Mouse (Mus musculus) limb, embryonic 12.5 days (tissue): ENCODE results near the gene Acp5. TPM values are rescaled to one million over a fixed set of nuclear protein-coding genes. Genes with fewer than 3 reads are reported as not detected.

Source experiments
- ATAC-seq: fragments of 200-750 bp; cut with Nextera tagmentation; 2 replicates; pipeline ENCODE4 v1.8.0; 2017; ENCODE audit warnings: low read depth, moderate TSS enrichment; ENCODE audit not compliant: insufficient number of reproducible peaks, insufficient read depth, low FRiP score, low TSS enrichment
- H3K27ac ChIP-seq: fragments of 300-500 bp; sonication (generic); 2 replicates; pipeline ENCODE4 v1.5.1; 2016; ENCODE audit warnings: mild to moderate bottlenecking, moderate library complexity
- H3K27me3 ChIP-seq: fragments of 300-500 bp; sonication (generic); 2 replicates; pipeline ENCODE4 v1.6.1; 2016; ENCODE audit warnings: mild to moderate bottlenecking, moderate library complexity
- H3K36me3 ChIP-seq: fragments of 300-500 bp; sonication (generic); 2 replicates; pipeline ENCODE4 v1.6.1; 2016; ENCODE audit warnings: mild to moderate bottlenecking, moderate library complexity
- H3K4me1 ChIP-seq: fragments of 300-500 bp; sonication (generic); replicated peaks from 2 replicates; pipeline ENCODE4 v1.6.1; 2016
- H3K4me2 ChIP-seq: fragments of 300-500 bp; sonication (generic); 2 replicates; pipeline ENCODE4 v1.6.1; 2016; ENCODE audit warnings: mild to moderate bottlenecking, moderate library complexity
- H3K4me3 ChIP-seq: fragments of 300-500 bp; sonication (generic); replicated peaks from 2 replicates; pipeline ENCODE4 v1.5.1; 2016; ENCODE audit warnings: mild to moderate bottlenecking
- H3K9ac ChIP-seq: fragments of 300-500 bp; sonication (generic); replicated peaks from 2 replicates; pipeline ENCODE4 v1.6.1; 2016; ENCODE audit warnings: mild to moderate bottlenecking, moderate library complexity
- H3K9me3 ChIP-seq: fragments of 300-500 bp; sonication (generic); 2 replicates; pipeline ENCODE4 v1.6.1; 2016; ENCODE audit warnings: mild to moderate bottlenecking, moderate library complexity
- WGBS: fragments of 180-500 bp; shearing (Covaris S2); methylation state at CpG from one replicate; pipeline ENCODE4 v1.1.7; 2016; 5-methylcytosine and 5-hydroxymethylcytosine counted together
- polyA plus RNA-seq: library from polyadenylated mRNA; unstranded; fragments of >200 nt; fragmentation: Nextera tagmentation; extraction: Ambion mirVana; gene quantifications from 2 replicates; pipeline ENCODE4 v1.2.1, GENCODE M21; 2016

Acp5 gene
- polyA plus RNA-seq, 1 experiment from 2014 or later = 9.9 TPM

DNA sequence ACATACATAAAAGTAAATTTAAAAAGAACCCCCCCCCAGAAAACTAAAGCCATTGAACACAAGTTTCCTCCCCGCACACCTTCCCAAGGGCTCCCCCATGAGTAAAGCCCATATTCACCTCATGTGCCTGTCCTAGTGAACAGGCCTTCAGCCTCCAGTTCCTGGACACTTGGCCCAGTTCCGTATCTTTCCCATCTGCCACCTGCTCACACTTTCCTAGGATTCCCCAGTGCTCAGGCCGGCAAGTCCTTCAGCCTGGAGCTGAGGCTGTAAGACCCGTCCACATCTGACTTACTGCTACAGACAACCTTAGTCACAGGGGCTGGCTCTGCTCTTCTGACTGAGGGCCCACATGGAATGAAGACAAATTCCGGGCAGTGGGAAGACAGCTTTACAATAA, 4.2 kb upstream of the Acp5 start:
- Histone ChIP-seq H3K36me3 (no peaks in the 10 kb centered on the region), H3K4me3 (no peak overlapping the region), H3K27me3 (peaks cover 15% of the 10 kb centered on the region; the same call in 1 of the 2 replicates), H3K4me2 (no peak overlapping the region), H3K27ac (no peak overlapping the region), H3K4me1 (peaks cover 5% of the 10 kb centered on the region; the same call in 1 of the 2 replicates), H3K9ac (no peak overlapping the region), H3K9me3 (no peaks in the 10 kb centered on the region)
- no peak for ATAC-seq
- WGBS = 87% methylated on average over 5 of the region's 5 CpGs

DNA sequence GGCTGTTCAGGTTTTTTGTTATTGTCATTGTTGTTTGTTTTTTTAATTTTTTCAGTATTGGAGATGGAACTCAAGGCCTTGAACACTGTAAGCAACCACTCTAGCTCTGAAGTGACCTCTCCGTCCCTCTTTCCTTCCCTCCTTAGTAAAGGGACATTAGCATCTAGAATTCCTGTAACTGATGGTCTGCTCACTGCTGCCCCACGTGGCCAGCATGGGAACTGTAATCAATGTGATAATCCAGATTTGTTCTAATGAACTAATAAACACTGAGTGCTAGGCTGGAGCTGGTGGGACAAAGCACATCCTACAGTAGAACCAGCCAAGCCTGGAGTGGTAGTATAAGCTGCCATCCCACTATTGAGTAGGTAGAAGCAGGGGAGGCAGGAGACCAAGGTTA, 3.0 kb upstream of the Acp5 start:
- no peak overlapping the region for H3K4me2 ChIP-seq
- peaks cover 16% of the 10 kb centered on the region; the same call in 1 of the 2 replicates for H3K27me3 ChIP-seq
- 42% methylated on average over 2 of the region's 2 CpGs for WGBS
- H3K4me3 ChIP-seq = no peak overlapping the region
- peaks cover 5% of the 10 kb centered on the region; the same call in 1 of the 2 replicates for H3K4me1 ChIP-seq
- H3K9ac ChIP-seq = no peak overlapping the region
- no peak overlapping the region for H3K27ac ChIP-seq
- H3K36me3 ChIP-seq = no peaks in the 10 kb centered on the region
- ATAC-seq = no peak
- no peaks in the 10 kb centered on the region for H3K9me3 ChIP-seq

DNA sequence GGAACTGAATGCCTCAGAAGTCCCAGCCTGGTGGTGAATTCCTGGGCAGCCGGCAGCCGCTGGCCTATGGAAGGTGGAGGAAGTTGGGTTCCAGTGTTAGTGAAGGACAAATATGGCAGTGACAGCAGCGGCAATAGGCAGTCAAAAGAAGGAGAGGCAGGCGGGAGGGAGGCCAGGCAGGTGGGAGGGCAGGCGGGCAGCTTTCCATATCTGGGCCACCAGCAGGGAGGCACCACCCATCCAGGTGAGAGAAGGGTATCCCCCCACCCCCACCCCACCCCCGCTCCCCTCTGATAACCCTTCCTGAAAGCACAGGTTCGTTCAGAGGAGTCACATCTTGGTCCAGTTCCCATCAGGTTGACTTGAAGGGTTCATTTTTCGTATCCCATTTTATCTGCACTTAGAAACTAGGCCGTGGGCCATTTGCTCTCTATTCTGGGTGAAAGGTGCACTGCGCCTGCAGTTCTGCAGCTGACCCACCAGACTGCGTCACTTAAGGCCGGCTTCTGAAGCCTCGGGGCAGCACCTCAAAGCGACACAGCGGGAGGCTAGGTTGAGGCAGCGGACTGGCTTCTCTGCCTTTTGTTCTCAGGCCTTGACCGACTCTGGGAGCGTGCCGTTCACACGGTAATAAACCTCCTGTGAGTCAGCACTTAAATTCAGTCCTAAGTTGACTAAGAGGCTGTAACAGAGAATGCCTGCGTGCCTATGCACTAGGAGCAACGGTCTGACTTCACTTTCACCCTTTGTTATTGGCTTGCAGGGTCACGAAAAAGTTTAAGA, 1.4 kb upstream of the Acp5 start:
- H3K27ac ChIP-seq = peak overlapping the region; percentile 56
- 6% methylated on average over 21 of the region's 23 CpGs for WGBS
- ATAC-seq = no peak
- no peak overlapping the region; the same call in 1 of the 2 replicates for H3K9ac ChIP-seq
- peak overlapping the region; percentile 26; the same call in 1 of the 2 replicates for H3K4me2 ChIP-seq
- H3K4me1 ChIP-seq = peaks cover 7% of the 10 kb centered on the region
- no peak overlapping the region; the same call in 1 of the 2 replicates for H3K4me3 ChIP-seq
- peaks cover 23% of the 10 kb centered on the region for H3K27me3 ChIP-seq
- no peaks in the 10 kb centered on the region for H3K9me3 ChIP-seq
- H3K36me3 ChIP-seq = no peaks in the 10 kb centered on the region

DNA sequence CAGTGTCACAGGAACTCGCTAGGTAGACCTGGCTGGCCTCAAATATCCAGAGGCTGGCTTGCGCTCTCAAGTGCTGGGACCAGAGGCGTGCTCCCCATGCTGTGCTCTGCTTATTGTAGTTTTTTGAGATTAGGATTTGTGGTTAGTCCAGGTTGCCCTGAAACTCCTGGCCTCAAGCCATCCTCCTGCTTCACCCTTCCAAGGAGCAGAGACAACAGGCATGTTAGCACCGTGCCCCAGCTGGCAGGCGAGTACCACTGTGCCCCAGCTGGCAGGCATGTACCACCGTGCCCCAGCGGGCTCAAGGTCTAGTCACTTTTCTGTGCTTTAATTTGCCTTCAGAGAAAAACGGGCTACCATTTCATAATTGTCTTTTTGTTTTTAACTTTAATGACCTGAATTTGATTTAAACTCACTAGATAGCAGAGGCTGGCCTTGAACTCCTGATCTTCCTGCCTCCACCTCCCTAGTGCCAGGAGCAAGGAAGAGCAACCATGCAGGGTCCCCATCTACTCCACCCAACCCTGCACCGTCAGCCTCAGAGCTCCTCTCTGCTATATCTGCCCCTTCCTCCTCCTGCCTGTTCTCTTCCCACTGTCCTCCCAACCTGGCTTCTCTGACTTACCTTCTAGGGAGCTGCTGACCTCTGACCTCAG, 395 bp downstream of the Acp5 start:
- 78% methylated on average over 9 of the region's 9 CpGs for WGBS
- no peak overlapping the region for H3K27ac ChIP-seq
- H3K4me3 ChIP-seq = no peak overlapping the region

DNA sequence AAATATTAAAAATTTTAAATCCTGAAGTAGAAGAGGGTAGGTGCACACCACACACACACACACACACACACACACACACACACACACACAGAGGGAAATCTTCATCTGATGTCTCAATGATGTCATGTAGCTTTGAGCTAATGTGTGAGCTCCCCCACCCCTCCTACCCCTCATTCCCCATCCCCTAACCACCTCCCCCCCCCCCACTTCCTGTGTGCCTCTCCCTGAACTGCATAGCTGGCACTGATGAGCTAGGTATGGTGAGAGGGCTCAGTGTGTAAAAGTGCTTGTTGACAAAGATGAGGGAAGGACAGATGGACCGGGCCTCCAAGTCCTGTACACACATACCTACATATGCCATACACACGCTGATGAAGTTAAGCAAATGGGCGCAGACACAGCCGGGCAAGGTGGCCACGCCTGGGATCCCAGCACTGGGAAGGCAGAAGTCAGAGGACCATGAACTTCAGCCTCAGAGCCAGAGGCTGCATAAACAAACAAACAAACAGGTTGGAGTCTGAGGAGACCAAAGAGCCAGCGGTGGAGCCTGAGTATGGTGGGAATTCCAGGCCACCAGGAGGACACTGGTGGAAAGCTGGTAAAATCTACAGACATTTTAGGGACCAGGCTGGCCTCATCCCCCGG, 1.1 kb downstream of the Acp5 start:
- Histone ChIP-seq H3K9me3 (no peaks in the 10 kb centered on the region), H3K36me3 (no peaks in the 10 kb centered on the region), H3K27me3 (peaks cover 29% of the 10 kb centered on the region), H3K27ac (no peak overlapping the region), H3K9ac (no peak overlapping the region), H3K4me1 (peaks cover 18% of the 10 kb centered on the region), H3K4me3 (no peak overlapping the region), H3K4me2 (no peak overlapping the region)
- ATAC-seq = no peak
- 81% methylated on average over 7 of the region's 7 CpGs for WGBS

More for the DNA sequence above, 395 bp downstream of the Acp5 start:
- H3K4me1 ChIP-seq = peaks cover 18% of the 10 kb centered on the region
- no peaks in the 10 kb centered on the region for H3K9me3 ChIP-seq
- no peak overlapping the region for H3K9ac ChIP-seq
- peaks cover 29% of the 10 kb centered on the region for H3K27me3 ChIP-seq
- ATAC-seq = no peak
- H3K4me2 ChIP-seq = no peak overlapping the region
- no peaks in the 10 kb centered on the region for H3K36me3 ChIP-seq

DNA sequence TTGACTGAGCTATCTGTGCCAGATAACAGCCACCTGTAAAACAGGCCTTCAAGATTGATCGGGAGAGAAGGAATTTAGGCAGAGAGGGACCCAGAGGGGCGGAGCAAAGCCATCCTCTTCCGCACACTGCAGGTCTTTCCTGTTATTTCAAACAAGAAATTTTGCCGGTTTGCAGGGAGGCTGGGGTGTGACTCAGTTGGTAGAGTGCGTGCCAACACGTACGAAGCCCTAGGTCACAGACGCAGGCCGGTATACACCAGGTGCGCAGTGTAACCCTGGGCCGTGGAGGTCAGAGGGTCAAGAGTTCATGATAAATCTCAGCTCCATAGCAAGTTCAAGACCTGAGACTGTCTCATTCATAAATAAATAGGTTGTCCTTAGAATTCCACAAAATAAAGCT, 3.3 kb downstream of the Acp5 start:
- Histone ChIP-seq H3K27ac (no peak overlapping the region), H3K4me2 (peak overlapping the region; percentile 64), H3K27me3 (peaks cover 29% of the 10 kb centered on the region), H3K4me1 (peaks cover 16% of the 10 kb centered on the region), H3K4me3 (peak overlapping the region; percentile 38; the same call in 1 of the 2 replicates), H3K9ac (no peak overlapping the region), H3K36me3 (no peaks in the 10 kb centered on the region), H3K9me3 (no peaks in the 10 kb centered on the region)
- 42% methylated on average over 11 of the region's 11 CpGs for WGBS
- no peak for ATAC-seq

DNA sequence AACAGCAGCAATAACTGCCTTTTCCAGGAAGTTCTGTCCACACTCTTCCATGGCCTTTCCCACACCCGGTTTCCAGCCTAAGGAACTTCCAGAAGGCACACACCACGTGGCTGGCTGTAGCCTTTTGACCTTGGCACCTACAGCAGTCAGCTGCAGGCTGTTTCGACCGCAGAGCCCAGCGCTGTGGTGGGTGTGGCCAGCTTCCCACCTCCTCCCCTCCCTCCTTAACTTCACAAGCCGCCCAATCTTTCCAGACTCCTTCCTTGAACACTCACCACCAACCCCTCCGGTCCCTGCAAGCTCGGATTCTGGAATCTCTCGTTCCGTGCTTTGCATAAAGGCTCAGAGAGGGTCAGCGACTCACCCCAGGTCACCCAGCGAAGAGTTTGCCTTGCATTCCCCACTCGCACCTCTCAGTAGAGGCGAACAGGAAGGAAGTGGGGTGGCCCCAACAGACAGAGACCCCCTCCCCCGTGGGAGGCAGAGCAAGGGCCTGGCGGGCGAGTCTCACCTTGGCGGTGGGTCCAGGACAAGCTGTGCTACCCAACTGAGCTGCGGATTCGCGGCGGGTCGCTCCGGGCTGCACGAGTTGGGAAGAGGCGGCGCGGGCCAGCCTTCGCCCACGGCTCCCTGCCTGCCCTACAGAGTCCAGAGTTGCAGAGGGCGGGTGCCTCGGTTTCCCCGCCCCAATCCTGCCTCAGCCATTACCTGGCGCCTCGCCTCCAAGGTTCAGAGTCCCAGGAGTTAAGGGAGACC, 4.1 kb downstream of the Acp5 start:
- peak overlapping the region; percentile 64 for H3K4me2 ChIP-seq
- H3K9ac ChIP-seq = peak overlapping the region; percentile 55
- peaks cover 23% of the 10 kb centered on the region for H3K27me3 ChIP-seq
- H3K27ac ChIP-seq = no peak overlapping the region
- 0 out of 2 replicates have a peak, but pooled peaks have one; percentile 40 for ATAC-seq
- no peaks in the 10 kb centered on the region for H3K9me3 ChIP-seq
- WGBS = 2% methylated on average over 35 of the region's 35 CpGs
- H3K4me3 ChIP-seq = peak overlapping the region; percentile 38
- no peaks in the 10 kb centered on the region for H3K36me3 ChIP-seq
- peaks cover 12% of the 10 kb centered on the region for H3K4me1 ChIP-seq

DNA sequence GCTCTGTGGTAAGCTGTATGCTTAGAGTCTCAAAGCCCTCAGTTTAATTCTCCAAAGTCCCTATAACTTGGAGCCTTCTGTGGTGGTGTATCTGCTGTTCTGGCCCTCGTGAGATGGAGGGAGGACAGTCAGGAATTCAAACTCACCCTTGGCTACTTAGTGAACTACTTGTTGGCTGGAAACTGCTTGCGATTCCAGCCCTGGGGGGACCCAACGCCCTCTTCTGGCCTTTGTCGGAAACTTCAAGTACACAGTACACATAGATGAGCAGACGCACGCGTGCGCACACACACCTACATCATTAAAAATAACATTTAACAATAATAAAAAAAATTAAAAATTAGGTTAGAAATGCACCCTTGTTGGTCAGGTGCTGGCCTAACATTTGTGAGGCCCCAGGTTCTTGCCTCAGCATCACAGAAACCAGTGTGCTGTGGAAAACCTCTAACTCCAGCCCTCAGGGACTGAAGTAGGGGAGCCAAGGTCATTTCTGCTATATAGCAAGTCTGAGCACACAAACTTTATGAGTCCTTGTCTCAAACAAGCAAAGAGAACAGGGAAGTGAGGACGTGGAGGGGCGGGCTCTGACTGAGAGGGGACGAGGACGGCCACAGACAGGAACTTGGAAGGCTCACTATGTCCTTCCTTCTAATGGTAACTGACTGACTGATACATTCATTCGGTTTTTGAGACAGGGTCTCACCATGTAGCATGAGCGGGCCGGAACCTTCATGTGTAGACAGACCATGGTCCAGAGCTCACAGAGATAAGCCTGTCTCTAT, 10.1 kb downstream of the Acp5 start:
- no peak for ATAC-seq
- Histone ChIP-seq H3K4me1 (no peaks in the 10 kb centered on the region), H3K4me2 (no peak overlapping the region), H3K4me3 (no peak overlapping the region), H3K9ac (no peak overlapping the region), H3K27me3 (peaks cover 6% of the 10 kb centered on the region; the same call in 1 of the 2 replicates), H3K9me3 (no peaks in the 10 kb centered on the region), H3K27ac (no peak overlapping the region), H3K36me3 (no peaks in the 10 kb centered on the region)
- WGBS = 88% methylated on average over 15 of the region's 15 CpGs

DNA sequence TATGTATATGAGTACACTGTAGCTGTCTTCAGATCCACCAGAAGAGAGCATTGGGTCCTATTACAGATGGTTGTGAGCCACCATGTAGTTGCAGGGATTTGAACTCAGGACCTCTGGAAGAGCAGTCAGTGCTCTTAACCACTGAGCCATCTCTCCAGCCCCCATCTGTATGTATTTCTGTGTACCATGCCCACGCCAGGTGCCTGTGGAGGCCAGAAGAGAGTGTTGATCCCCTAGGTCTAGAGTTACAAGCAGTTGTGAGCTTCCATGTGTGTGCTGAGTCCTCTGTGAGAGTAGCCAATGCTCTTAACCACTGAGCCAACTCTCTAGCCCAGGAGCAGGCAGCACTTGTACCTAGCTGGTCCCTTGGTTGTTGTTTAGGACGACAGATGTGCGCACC, 11.3 kb downstream of the Acp5 start:
- Histone ChIP-seq H3K4me3 (no peak overlapping the region), H3K27me3 (peaks cover 10% of the 10 kb centered on the region; the same call in 1 of the 2 replicates), H3K4me1 (no peaks in the 10 kb centered on the region), H3K27ac (no peak overlapping the region), H3K36me3 (no peaks in the 10 kb centered on the region), H3K4me2 (no peak overlapping the region), H3K9me3 (0 out of 2 replicates have a peak, but pooled peaks cover 4% of the 10 kb centered on the region), H3K9ac (no peak overlapping the region)
- 84% methylated on average over 3 of the region's 3 CpGs for WGBS
- ATAC-seq = no peak

DNA sequence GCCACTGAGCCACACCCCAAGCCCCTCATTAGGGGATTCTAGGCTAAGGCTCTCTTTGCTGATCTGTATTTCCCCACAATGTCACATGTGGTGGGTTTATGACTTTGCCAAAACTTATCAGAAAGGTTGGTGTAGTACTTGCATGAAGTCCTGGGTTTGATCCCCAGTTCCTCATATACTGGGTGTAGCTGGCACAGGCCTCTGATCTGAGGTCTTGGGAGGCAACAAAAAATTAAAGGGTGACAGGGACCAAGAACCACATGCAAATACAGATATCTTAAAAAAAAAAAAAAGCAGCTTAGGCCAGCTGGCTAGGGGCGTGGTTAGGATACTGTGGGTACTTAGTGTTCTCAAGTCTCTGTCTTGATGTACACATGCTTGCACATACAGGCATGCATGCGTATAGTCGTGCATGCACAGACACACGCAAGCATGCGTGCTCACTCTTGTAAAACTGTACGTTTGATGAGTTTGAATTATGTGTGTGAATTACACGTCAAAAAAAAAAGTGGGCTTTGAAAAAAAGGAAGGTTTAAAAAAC, 12.4 kb downstream of the Acp5 start:
- WGBS = 83% methylated on average over 7 of the region's 7 CpGs
- ATAC-seq = no peak

More for the DNA sequence above, 12.4 kb downstream of the Acp5 start:
- H3K4me3 ChIP-seq = no peak overlapping the region
- H3K9ac ChIP-seq = no peak overlapping the region
- no peak overlapping the region for H3K27ac ChIP-seq
- no peaks in the 10 kb centered on the region for H3K36me3 ChIP-seq
- H3K4me2 ChIP-seq = no peak overlapping the region
- 0 out of 2 replicates have a peak, but pooled peaks cover 4% of the 10 kb centered on the region for H3K9me3 ChIP-seq
- no peaks in the 10 kb centered on the region for H3K4me1 ChIP-seq
- peaks cover 14% of the 10 kb centered on the region; the same call in 1 of the 2 replicates for H3K27me3 ChIP-seq
